Mouse (Mus musculus) stomach, embryonic 14.5 days (tissue): ENCODE data around the gene Hilpda. TPM values are rescaled to one million over a fixed set of nuclear protein-coding genes. Genes with fewer than 3 reads are reported as not detected.

Experiments
- polyA plus RNA-seq: library from polyadenylated mRNA; unstranded; fragments of >200 nt; fragmentation: Nextera tagmentation; extraction: Ambion mirVana; gene quantifications from 2 replicates; pipeline ENCODE4 v1.2.1, GENCODE M21; 2014

Hilpda gene
- polyA plus RNA-seq, 1 experiment from 2014 or later = 40.1 TPM

Other genes with a start within 250 kb of the Hilpda start
- gene Lep, start 212.3 kb upstream of the Hilpda start, polyA plus RNA-seq = not detected in 2 replicates
- 44.1 and 48.5 TPM in 2 replicates for gene Rbm28, start 107.5 kb upstream of the Hilpda start, polyA plus RNA-seq
- gene Prrt4, start 92.9 kb upstream of the Hilpda start, polyA plus RNA-seq = 0.38 and 0.48 TPM in 2 replicates
- gene Impdh1, start 56.1 kb upstream of the Hilpda start, polyA plus RNA-seq = 36.1 and 41.7 TPM in 2 replicates
- gene Fam71f2, start 7.1 kb downstream of the Hilpda start, polyA plus RNA-seq = 0.60 and 0.68 TPM in 2 replicates
- gene Fam71f1, start 46.7 kb downstream of the Hilpda start, polyA plus RNA-seq = not detected in 2 replicates
- 384 and 413 TPM in 2 replicates for gene Calu, start 75.6 kb downstream of the Hilpda start, polyA plus RNA-seq
- 1.3 and 1.5 TPM in 2 replicates for gene Opn1sw, start 116.0 kb downstream of the Hilpda start, polyA plus RNA-seq
- 22.0 and 29.5 TPM in 2 replicates for gene Ccdc136, start 123.8 kb downstream of the Hilpda start, polyA plus RNA-seq
- gene Flnc, start 160.8 kb downstream of the Hilpda start, polyA plus RNA-seq = 17.9 and 19.8 TPM in 2 replicates
- gene Atp6v1f, start 195.2 kb downstream of the Hilpda start, polyA plus RNA-seq = 235 and 266 TPM in 2 replicates
- 0.64 TPM in 1 of 2 replicates, not detected in the other for gene Atp6v1fnb, start 198.9 kb downstream of the Hilpda start, polyA plus RNA-seq
- gene Kcp, start 235.5 kb downstream of the Hilpda start, polyA plus RNA-seq = 25.0 and 30.4 TPM in 2 replicates